Mouse (Mus musculus): ENCODE results near the gene Krt2.

Krt2 gene

GRCm38 (mm10) chr15:101817875-101818274 is at the start of gene Krt2:
Krt2 (minus strand) TSS chr15:101818169.
- no peak for DNase-seq (ENCODE audit: low spot score)

GRCm38 (mm10) chr15:101866754-101867153 is 48.8 kb upstream of the Krt2 start:
- DNase-seq (ENCODE audit: low spot score) = no peak

DNA sequence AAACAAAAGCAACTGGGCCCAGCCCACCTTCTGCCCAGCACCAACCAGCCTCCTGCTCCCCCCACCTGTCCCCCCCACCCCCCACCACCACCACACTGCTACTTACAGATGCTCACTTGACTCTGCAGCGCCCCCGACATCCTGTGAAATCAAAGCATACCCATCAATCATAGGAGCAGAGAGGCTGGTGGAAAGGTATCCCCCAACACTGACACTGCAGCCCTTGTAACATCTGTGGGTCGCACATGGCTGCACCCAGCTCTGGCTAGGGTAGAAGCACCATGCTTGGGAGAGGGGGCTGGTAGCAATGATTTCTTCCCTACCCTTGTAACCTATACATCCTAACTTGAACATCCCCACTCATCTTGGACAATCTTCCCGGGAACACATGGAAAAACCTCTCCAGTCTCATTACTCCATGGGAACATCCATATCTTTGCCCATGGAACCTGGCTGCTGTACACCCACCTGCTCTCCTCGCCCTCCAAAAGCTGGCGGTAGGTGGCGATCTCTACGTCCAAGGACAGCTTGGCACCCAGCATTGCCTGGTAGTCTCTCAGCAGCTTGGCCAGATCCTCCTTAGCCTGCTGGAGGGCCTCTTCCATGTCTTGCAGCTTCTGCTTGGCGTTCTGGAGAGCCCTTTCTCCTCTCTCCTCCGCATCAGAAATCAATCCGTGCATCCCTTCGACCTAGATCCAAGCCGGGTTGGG is 42.6 kb upstream of the Krt2 start:
- no peak for DNase-seq (ENCODE audit: low spot score)

- DNase-seq (ENCODE audit: low spot score) = no peak
These were observed 41.8 kb upstream of the Krt2 start for GRCm38 (mm10) chr15:101859735-101860170.

DNA sequence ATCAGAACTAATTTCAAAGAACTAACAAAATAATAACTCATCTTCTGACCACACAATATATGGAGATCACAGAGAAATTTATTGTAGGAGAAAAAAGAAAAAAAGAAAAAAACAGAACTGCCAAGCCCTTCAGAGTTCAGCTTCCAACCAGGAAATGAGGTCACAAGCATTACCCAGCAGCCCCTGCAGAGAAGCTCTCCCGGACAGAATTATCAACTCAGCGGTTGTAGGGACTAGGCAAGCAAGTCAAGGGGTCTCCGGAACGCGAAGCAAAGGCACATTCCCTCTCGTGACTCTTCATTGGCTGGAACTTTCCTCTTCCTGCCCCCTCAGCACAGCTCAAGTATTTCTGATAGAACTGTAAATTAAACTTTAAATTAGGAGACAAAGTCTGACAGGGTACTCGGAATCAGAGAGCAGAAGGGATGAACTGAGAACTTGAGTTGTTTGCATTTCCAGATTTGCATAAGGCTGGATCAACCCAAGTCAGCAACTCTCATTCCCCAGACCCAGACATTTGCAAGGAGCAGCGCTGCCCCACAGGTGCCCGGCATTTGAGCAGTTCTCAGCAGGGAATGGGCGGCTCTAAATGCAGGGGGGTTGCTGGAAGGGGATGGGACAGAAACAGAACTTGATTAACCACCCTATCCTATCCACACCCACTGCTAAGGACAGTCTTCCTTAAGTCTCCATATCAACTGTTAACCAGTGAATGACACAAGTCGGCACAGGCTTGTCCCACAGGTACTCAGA is 40.9 kb upstream of the Krt2 start:
- no peak for DNase-seq (ENCODE audit: low spot score)

DNA sequence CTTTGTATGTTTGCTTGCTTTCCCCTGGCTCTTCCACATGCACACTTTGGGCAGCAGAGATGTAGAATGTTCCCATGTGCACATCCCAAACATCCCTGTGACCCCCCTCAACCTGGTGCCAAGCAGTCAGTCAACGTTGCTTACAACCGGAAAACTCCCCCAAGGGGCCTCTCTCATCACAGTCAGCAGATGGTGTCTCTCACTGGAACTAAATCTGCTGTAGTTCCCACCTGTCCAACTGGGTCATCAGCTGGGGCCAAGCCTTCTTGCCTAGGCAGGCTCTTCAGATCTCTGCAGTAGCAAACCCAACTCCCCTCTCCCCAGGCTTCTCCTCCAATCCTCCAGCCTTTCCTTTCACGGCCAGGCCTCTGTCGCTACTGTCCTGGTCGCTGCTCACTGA is 38.7 kb upstream of the Krt2 start:
- DNase-seq (ENCODE audit: low spot score) = no peak

DNA sequence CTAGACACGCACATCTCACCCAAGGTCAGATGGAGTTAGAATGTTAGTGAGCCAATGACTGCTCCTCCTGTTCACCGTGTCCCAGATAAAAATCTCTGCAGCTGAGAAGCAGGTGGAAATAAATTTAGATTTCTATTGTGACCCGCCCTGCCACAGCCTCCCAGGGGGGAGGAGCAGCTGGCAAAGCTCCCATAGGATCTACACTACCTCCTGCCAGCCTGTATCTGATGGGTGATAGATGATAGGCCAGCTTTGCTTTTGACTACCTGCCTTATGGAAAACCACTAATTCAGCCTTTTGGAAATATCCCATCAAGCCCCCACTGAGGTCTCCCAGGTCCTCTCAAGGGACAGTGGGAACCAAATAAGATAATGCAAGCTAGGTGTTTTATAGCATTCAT is 37.8 kb upstream of the Krt2 start:
- DNase-seq (ENCODE audit: low spot score) = no peak

GRCm38 (mm10) chr15:101854294-101854693 is 36.3 kb upstream of the Krt2 start:
- no peak for DNase-seq (ENCODE audit: low spot score)

GRCm38 (mm10) chr15:101852571-101852970 is 34.6 kb upstream of the Krt2 start:
- DNase-seq (ENCODE audit: low spot score) = no peak

GRCm38 (mm10) chr15:101850694-101851093 is 32.7 kb upstream of the Krt2 start, which contains the start of gene Krt1:
Krt1 (minus strand) TSS chr15:101850794.
- DNase-seq (ENCODE audit: low spot score) = no peak

DNA sequence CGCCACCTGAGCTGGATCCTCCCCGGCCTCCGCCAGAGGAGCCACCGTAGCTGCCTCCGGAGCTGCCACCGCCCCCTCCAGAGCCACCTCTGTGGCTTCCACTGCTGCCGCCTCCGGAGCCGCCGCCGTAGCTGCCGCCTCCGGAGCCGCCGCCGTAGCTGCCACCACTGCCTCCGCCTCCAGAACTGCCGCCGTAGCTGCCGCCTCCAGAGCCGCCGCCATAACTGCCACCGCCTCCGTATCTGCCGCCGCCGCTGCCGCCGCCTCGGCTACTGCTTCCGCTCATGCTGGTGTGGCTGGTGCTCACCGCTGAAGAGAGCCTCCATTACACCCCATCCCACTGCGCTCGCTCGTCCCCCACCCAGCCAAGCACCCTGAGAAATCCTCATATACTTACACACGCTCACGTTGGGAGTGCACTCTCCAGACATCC is 28.0 kb upstream of the Krt2 start:
- no peak for DNase-seq (ENCODE audit: low spot score)

- DNase-seq (ENCODE audit: low spot score) = no peak
These were observed 25.2 kb upstream of the Krt2 start for GRCm38 (mm10) chr15:101843192-101843591.

GRCm38 (mm10) chr15:101834784-101835328 is 16.9 kb upstream of the Krt2 start:
- no peak for DNase-seq (ENCODE audit: low spot score)

- DNase-seq (ENCODE audit: low spot score) = no peak
These were observed 15.2 kb upstream of the Krt2 start for GRCm38 (mm10) chr15:101833131-101833530.

DNA sequence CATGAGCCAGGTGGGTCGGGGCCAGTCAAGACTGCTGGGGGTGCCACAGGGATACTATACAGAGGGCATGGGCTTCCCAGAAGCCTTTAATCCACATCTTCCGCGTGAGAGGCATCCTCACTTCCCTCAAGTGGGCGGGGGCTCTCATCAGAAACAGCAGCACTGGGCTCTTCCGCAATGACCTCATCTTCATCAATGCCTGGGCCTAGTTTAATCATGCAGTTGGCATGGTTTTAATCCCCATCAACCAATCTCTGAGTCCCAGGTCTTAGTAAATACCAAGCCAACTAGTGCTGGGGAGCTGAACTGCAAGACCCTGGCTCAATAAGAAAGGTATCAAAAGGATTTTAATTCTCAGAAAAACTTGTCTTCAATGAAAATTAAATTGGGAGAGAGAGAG is 11.5 kb upstream of the Krt2 start:
- DNase-seq (ENCODE audit: low spot score) = no peak

GRCm38 (mm10) chr15:101821786-101822185 is 3.8 kb upstream of the Krt2 start:
- DNase-seq (ENCODE audit: low spot score) = no peak

DNA sequence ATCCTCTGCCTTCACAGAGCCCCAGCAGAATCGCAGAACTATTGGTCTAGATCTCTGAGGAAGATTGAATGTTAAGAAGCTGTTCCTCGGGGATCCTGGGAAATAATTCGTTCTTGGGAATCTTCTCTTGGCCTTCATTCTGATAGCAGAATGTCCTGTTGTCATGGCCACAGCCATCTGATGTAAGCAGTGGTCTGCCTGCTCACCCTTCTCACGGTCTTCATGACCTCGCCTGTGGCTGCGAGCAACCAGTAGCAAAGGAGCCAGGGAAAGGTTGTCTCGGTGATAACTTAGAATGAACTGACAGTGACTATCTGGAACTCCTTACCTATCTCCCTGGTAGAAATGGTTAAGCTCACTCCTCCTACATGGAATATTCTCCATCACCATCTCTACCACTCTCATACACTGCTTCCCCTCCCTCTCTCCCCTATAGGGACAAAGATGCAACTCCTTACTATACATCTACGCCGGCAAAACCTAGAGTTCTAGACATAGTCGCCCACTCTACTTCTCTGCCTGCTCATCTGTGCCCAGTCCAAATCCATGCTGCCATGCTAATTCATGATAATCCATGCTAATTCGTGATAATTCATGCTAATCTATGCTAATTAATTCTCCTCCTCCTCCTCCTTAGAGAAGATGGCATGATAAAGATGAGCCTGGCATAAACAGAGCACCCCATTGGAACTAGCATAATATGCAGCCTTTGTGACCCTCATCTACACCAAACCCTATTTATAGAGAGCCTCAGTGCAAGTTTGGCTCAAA is 14.7 kb downstream of the Krt2 start:
- DNase-seq (ENCODE audit: low spot score) = no peak

GRCm38 (mm10) chr15:101802296-101802835 is 15.6 kb downstream of the Krt2 start, which contains the start of gene Krt73:
Krt73 (minus strand) TSS chr15:101802346.
- no peak for DNase-seq (ENCODE audit: low spot score)

DNA sequence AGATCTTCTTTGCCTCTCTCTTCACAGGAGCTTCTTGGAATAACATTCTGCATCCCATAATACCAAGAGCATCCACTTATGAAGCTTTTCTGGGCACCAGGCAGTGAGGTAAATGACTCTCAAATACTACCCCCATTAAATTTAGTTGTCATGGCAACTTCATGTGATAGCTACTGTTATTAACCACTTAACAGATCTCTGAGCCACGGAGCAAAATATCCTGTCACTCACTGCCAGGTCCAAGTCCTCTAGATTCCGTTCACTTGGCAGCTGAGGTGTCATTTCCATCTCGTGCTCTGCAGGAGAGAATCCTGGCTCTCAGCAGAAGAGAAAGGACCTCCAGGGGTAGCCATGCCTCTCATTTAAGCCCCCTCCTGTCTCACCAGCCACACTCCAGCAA is 27.1 kb downstream of the Krt2 start:
- DNase-seq (ENCODE audit: low spot score) = no peak

GRCm38 (mm10) chr15:101786360-101786759 is 31.6 kb downstream of the Krt2 start, which contains the start of gene Krt72:
Krt72 (minus strand) TSS chr15:101786460.
- no peak for DNase-seq (ENCODE audit: low spot score)

DNA sequence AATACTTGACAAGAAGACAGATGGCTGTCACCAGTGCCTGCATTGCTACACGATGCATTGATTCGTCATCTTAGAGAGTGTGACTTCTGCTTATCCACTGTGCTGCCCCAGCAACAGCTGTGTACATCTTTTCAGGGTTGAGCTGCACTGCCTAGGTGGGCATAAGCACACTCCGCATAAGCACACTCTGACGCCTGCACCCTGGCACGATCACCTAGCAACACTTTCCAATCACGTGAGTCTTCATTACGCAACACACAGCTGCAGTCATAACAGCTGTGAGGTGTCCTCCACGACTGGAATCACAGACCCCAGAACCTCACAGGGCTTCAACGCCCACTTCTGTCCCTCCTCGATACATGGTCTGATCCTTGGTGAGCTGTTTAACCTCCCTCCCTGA is 44.5 kb downstream of the Krt2 start:
- DNase-seq (ENCODE audit: low spot score) = no peak

DNA sequence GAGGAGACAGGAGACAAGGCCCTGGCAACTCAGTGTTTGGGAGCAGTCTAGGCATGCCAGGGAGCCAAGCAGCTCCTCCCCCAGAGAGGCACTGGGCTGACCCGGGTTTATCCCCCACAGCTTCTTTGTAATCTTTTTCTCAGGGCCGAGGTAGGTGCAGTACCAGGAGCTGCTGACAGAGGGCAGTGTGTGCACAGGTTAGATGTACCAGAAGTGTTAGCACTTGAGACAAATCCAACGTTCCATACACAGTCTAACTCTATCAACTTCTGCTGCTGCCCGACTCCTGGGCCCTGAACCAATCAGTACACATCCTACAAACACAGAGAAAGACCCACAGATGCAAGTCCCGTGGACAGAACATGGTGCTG is 45.3 kb downstream of the Krt2 start:
- peak; percentile 87 for DNase-seq (ENCODE audit: low spot score)
